Mouse (Mus musculus) retina, postnatal 1 day (tissue): Measurements from ENCODE around the gene Grifin.

Source experiments
- DNase-seq: peaks from one replicate; pipeline ENCODE4 v3.0.0-alpha.2; 2012

The Grifin gene

DNA sequence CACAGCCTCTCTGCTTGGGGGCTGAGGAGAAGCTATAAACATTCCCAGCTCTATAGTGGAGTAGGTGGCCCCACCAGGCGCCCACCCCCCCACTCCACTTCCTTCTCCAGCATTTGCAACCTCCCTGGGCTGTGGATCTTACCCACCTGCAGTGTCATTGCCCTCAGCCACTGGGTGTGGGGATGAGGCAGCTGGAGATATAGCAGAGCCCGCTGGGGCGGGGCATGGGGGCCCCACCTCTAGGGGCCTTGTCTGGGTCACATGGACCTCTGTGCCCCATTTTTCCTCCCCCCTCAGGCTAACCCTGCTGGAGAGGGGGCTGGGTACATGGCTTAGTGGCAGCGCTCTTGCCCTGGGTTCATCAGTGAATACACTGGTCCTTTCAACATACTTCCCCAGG is at the start of gene Grifin:
Gene Grifin (minus strand): TSS at position 176 of the 400 bp plus-strand sequence.
- no peak for DNase-seq

DNA sequence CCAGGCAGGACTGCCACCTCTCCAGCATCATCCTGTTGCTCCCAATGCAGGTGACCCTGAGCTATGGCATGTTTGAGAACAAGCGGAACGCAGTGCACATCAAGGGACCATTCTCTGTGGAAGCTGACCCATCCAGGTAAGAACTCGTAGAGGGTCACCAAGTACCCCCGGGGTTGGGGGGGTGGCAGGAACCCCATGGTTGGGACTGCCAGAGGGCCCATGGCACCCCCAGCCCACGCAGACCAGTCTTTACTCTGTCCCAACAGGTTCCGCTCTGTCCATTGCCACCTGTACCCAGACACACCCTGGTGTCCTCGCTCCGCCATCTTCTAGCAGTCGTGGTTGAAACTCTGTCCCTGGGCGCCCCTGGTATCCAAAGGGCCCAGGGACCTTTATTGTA is 49.3 kb upstream of the Grifin start:
- no peak for DNase-seq

DNA sequence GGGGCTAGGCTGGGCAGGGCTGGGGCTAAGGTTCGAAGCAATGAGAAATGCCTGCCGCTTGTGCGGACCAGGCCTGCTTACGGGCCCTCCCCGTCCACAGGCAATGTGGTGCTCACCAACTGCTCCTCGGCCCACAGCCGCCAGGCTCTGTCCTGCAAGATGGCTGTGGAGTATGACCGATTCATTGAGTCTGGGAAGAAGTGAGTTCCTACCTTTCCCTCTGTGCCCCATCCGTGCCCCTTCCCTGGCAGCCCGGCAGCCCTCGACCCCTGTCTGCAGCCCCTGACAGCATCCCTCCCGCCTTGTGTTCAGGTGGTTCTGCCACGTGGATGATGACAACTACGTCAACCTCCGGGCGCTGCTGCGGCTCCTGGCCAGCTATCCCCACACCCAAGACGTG is 47.3 kb upstream of the Grifin start:
- DNase-seq = no peak

DNA sequence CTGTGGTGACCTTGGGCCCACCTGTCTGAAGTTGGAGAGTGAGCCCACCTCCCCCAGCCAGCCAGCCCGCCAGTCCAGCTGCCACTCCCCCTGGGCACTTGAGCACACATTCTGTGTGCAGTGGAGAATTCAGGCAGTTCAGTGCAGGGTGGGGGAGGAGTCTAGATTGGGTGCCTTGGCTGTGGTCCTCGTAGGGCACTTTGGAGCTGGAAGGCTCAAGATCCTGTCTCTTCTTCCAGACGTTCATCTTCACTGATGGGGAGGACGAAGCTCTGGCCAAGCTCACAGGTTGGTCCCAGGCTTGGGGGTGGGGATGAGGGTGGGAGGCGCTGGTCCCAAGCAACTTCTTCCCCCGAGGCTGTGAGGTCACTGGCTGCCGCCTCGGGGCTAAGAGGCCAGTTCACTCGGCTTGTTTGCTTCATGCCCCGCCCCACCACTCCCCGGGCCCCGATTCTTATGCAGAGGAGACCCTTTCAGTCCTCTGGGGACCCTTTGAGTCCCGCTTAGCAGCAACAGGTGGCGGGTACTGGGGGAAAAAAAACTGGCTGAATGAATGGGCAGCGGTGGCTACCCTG is 46.8 kb upstream of the Grifin start:
- no peak for DNase-seq

DNA sequence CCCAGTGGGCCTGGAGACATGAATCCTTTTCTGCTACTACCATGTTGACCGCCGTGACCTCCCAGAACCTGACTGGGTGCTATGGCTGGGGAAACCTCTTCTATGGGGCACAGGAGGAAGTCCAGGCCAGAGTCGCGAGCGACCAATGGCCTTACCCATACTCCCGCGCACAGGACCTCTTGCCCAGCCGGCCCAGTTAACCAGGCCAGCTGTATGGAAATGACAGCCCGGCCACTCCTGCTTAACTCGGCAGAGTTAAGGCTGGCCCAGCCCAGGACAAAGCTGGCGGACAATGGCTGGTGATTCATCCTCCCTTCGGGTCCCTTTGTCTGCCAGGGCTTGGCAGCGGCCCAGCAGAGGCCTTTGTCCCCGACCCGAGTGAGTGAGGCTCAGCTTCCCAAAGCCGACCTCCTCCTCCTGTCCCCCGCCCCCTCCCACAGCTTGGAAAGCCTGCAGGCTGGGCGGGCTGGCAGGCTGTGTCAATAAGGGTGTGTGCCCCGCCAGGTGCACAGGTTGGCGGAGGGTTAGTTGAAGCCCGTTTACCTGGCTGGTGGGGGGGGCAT is 46.2 kb upstream of the Grifin start:
- DNase-seq = peak; percentile 99

DNA sequence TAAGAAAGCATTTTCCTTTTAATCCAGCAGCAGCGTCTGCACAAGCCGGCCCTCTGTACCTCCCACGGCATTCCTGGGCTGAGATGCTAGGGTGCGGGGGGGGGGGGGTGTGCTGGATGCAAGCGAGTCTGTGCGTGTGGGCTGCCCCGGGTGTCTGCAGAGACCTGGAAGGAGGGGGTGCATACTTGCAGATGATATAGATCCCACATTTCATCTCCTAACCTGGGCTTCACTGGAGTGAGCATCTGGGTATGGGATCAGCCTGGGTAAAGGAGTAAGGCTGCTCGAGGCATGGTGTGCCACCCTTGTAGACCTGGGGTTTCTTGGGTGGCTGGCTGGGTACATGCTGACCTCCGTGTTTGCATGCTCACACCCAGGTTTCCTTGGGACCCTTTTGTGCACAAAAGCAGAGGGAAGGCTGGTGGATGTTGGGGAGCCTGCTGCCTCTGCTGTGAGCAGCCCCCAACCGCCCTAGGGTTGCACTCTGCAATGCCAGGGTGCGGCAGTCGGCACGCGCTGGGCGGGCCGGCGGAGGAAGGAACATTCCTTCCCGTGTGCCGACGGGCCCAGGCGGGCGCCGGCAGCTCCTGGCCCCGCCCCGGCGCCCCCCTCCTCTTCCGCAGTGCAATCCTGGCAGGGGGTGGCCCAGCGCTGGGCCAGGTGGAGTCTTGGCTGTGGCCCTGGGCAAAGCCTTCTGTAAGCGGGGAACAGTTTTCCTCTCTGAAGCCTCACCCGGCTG is 45.6 kb upstream of the Grifin start:
- peak; percentile 72 for DNase-seq

DNA sequence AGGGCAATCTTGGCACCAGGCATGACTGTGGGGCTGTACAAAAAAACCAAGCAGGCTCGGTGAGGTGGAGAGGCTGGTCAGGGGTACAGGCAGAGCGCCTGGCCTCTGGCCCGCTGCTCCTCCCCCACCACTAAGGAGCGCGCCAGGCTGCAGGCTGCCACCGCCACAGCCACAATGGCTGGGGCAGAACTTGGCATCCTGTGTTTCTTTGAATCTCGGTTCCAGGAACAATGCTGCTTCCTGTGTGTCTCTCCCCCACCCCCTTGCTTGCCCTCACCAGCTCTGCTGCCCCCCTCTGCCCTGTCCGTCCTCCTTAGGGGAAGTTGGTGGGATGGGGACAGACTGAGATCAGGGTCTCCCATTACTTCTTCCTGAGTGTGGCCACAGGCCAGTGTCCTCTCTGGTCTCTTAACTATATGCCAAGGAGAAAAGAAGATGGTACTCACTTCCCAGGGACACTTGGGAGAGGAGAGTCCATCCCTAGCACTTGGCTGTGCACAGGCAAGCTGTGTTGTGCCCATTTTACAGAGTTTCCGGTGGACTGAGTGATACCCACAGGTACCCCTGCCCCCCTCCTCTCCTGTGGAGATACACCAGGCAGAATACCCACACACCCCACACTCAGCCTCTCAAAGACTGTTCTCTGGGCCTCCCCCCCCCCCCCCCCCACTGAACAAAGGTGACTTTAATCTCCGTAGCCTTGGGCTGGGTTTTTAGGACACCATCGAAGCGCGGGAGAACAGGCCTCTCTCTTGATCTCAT is 44.8 kb upstream of the Grifin start:
- peak; percentile 78 for DNase-seq

DNA sequence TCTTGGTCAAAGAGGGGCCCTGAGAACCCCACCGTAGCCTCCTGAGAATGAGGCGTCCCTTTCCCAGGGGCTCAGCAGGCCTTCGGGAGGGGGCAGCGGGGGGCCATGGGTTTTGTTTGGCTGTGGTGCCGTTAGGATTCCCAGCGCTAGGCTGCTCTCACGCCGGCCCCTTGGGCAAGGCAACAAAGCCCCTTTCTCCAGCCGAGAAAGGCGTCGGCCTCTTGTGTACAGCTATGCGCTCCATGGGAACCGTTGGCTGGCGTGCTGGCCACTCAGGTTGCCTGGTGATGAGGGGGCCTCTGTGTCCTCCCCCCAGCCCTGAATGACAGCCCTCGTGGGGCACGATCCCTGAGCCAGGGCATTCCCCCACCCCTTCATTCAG is 43.8 kb upstream of the Grifin start:
- peak; percentile 93 for DNase-seq

DNA sequence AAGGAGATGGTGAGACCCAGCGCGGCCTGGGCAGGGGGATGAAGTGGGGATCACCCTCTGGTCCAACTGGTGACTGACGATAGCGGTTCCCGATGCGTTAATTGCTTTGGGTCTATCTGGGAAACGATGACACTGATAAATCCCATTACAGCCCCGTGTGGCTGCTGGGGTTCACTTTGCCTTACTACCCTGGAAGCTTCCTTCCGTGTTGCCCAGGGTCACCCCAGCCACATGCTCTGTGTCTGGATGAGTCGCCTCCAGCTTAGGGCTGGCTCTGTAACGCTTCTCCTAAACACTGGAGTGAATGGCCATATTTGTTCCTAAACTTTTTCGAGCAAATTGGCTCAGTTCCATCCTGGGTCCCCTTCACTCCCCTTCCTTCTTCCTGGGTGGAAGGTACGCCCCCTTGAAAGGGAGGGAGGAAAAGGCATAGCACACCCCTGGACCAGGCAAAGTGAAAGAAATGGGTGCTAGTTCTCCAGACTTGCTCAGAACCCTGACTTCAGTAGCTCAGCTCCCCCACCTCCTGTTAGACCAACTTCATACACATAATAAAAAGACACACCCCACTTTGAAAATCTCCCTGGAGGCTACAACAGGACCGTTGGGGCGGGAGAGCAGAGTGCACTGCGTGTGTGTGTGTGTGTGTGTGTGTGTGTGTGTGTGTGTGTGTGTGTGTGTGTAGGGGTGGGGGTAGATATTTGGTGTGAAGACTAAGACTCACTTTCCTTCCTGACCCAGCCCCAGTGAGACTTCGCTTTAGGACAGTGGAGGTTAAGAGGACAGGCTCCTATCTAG is 43.2 kb upstream of the Grifin start:
- peak; percentile 59 for DNase-seq

DNA sequence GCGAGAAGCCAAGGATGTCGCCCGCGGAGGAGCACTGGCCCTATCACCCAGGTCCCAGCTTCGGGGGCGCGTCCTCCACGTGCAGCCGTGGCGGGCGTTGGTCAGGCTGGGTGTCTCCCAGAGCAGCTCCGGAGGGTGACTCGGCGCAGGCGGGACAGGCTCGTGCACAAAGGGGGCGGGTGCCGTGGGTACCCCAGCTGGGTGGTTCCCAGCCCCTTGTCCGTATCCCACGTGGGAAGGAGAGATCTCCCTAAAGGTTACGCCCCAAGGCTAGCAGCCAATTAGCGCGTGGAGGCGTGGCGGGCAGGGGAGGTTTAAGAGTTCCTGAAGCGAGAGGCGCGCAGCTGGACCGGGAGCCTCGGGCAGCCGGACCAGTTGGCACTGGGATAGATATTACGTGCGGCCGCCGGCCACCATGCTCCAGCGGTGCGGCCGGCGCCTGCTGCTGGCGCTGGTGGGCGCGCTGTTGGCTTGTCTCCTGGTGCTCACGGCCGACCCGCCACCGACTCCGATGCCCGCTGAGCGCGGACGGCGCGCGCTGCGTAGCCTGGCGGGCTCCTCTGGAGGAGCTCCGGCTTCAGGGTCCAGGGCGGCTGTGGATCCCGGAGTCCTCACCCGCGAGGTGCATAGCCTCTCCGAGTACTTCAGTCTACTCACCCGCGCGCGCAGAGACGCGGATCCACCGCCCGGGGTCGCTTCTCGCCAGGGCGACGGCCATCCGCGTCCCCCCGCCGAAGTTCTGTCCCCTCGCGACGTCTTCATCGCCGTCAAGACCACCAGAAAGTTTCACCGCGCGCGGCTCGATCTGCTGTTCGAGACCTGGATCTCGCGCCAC is 42.3 kb upstream of the Grifin start, which contains the start of gene Lfng:
Gene Lfng (plus strand): TSS at position 320 of the 835 bp plus-strand sequence.
- DNase-seq = peak; percentile 99

DNA sequence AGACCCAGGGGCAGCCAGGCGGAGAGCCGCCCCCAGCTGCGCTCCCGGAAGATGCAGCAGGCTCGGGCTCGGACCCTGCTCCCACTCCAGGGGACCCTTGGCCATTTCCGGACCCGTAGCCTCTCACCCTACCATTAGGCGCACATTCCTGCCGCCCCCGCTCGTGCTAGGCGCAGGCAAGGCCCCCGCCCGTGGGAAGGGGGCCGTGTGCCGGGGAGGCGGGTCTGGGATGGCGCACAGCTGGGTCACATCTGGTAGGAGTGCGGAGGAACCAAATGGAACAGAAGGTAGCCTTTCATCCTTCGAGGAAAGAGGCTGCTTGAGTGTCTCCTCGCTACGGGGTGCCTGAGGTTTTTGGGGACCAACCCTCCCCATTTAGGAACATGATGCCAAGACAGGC is 41.5 kb upstream of the Grifin start:
- DNase-seq = peak; percentile 49

DNA sequence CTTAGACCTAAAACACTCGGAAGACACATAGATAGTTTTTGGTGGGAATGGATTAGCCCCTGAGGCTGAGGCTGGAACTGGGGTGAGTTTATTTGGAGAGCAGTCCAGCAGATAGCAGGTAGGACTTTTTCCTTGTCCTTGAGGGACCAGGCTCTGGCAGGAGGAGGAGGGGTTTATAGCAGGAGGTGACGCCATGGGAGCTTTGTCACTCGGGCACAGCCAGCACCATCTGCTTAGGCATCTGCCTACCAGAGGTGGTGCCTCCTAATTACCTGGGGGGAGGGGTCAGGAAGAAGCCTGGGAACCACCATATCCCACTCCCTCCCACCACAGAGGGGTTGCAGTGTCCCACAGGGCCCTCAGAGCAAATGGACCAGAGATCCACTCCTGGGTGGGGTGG is 40.4 kb upstream of the Grifin start:
- DNase-seq = peak; percentile 85

DNA sequence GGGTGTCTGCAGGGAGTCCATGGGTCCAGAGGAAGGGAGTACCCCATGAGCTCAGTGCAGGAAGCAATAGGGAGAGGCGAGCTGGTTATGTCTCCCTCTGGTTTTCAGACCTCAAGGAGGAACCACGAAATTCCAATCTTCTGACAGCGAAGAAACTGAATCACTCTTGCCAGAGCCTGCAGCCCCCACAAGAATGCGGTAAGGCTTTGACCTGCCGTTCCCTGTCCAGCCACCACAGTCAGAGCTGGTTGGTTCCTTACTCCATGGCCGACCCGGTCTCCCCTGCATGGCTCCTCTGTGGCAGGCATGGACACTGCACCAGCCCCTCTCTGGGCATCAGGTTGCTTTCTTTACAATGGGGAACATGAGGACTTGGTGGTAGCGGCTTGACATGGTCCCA is 39.5 kb upstream of the Grifin start:
- DNase-seq = no peak

DNA sequence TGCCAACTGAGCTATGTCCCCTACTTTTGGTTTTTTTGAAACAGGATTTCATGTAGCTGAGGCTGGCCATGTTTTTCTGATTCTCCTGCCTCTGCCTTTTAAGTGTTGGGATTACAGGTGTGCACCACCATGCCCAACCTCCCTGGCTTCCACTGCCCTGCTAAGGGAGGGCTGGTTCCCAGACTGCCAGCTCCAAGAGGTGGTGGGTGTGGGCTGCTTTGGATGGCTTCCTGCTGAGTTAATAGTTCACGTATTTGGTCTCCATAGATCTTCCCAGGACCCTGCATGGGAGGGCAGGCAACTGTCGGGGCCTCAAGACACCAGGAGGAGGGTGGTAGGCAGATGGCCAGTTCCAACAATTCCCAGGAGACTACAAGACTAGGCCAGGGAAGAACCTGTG is 37.7 kb upstream of the Grifin start:
- DNase-seq = no peak

DNA sequence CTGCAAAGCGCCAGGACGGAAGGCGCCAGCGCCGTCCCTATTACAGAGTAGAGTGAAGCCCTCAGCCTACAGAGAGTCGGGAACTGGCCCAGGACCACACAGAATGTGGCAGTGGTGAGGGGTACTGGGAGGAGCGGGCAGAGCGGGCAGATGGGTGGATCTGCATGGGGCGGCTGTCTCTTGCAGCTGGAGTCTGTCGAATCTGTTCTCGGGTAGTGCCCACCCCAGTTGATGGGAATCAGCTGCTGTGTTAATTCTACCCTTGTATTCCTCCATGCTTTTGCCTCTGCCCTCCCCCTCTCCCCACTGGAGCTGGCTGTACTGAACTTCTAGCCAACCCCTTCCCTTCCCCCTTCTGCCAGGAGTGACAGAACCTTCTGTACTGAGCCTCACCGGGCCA is 36.8 kb upstream of the Grifin start:
- peak; percentile 83 for DNase-seq

DNA sequence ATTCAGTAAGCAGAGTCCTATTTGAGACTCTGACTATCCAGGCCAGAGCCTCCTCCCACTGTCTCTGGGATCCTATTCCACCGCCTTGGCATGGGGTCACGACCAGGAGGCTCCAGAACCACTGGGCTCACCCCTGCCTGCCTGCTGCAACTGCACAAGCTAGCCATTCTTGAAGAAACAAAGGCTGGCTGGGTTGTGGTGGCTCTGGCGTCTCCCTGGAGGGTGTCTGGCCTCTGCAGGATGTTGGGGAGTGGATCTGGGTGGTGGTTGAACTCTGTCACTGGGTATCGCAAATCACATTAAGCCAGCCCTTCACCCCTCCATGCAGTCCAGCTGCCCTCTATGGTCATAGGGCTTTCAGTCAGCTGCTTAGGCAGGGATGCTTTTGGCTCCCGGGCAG is 35.1 kb upstream of the Grifin start:
- no peak for DNase-seq

DNA sequence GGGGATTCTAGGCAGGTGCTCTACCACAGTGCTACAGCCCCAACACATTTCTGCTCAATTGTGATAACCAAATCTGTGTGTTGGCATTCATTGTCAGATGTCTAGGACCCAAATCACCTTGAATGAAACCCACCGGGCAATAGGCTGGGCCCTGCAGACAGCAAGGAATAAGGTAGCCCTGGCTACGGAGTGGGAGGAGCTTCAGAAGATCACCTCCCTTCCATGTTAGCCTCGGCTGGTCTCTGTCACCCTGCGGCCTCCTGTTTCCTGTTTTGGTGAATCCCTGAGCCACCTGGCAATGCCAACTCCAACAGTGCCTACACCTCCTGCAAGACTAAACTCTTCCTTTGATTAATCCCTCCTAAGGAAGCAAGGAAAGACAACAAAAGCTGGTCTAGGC is 32.9 kb upstream of the Grifin start:
- no peak for DNase-seq

DNA sequence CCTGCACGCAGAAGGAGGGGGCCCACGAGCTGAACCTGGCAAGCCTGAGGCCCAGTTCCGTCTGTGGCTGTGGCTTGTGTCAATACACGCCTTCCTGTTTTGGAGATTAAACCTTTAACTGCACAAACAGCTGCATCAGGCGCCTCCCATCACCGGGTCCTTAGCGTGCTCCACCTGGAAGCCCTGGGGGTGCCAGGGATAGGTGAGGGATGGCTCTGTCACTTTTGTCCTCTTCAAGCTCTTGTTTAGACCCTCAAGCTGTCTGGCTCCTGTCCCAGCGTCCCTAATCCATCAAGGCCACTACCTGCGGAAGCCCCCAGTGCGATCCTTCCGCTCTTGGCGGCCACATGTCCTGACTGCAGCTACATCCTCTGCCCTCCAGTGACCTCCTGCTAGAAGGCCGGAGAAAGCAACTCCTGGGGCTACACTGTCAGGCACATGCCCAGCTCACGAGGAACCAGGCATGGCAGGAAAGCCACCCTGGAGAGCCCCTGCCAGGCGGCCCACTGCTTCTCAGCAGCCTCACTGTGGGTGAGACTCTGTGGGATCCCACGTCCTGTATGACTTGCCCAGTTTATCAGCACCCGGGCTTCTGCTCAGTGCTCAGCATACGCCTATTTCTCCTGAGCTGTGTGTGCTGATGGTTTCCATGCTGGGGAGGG is 32.2 kb upstream of the Grifin start:
- DNase-seq = no peak

DNA sequence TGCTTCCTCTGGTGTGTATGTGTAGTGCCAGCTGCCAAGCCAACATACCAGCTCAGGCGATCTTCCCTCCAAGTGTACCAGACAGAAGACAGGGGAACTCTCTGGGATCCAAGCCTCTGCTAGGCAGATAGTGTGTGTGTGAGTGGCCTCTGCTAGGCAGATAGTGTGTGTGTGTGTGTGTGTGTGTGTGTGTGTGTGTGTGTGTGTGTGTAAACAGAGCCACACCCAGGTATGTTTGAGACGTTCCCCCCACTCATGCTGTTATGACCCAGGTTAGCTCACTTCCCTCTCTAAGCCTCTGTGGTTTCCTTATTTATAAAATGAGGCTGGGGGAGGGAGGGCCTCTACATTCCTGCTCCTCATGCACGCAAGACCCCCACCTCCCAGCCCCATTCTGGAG is 31.6 kb upstream of the Grifin start:
- DNase-seq = no peak

DNA sequence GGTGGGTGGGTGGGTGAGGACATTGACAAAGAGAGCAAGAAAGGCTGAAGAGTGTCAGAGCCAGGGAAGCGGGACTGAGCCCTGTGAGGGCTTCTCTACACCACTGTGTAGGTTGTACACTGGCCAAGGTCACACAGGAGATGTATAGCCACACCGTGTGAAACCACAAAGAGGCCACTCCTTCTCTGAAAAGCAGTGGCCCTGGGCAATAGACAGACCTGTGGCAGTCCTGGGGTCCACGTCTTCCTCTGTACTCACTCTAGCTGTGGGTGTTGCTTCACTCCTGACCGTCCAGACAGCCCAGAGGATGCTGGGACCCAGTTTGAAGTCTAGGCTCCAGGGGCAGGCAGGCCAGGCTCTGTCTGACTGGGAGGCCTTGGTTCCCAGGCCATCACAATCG is 30.0 kb upstream of the Grifin start:
- DNase-seq = no peak

DNA sequence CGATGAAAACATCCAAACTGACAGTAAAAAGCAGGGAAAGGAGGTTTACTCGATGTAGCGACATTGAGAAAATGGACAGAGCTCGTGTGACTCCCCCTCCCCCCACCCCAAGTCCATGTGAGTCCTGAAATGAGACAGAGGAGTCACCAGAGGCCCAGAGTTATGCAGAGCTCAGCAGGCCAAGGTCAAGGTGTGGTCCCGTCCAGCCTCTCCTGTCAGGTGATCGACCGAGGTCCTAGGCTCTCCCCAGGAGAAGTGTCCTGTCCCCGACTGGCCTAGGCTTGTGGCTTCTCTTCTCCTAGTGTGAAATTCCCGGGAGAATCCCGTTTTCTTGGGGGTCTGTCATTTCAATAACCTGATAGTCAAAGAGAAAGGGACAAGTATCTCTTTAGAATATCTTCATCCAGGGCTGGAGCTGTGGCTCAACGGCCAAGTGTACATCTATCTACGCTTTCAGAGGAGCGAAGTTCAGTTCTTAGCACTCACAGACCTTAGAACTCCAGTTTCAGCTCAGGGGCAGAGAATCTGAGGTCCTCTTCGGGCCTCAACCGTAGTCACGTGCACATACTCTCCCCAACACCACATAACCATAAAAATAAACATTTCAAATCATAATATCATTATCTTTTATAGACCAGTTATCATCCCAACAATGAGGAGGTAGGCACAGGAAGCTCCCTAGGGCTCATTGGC is 24.4 kb upstream of the Grifin start:
- no peak for DNase-seq
